Mouse (Mus musculus) liver, adult 2 months (tissue): ENCODE measurements around the gene Vav1.
"Not testable (repeated sequence)": the region's sequence is repeated elsewhere in the genome, so short reads cannot be mapped to it uniquely, and the experiment has no call there.

ENCODE experiments used
- CTCF ChIP-seq: fragments of 200-500 bp; IDR thresholded peaks from 2 replicates; pipeline ENCODE4 v1.5.1; 2011; ENCODE audit warnings: low read depth, low read length, control low read depth
- POLR2A ChIP-seq: fragments of 200-500 bp; IDR thresholded peaks from 2 replicates; pipeline ENCODE4 v1.6.1; 2011; ENCODE audit warnings: low read length, control low read depth; ENCODE audit not compliant: insufficient read depth; ENCODE audit errors: extremely low read depth

GRCm38 (mm10) chr17:57335194-57335593, 56.3 kb downstream of the Vav1 start:
- TF ChIP-seq POLR2A, CTCF: not testable (repeated sequence)
